Mouse (Mus musculus): ENCODE data around the gene Phospho1.
"Not testable (repeated sequence)": the region's sequence is repeated elsewhere in the genome, so short reads cannot be mapped to it uniquely, and the experiment has no call there.

The Phospho1 gene

DNA sequence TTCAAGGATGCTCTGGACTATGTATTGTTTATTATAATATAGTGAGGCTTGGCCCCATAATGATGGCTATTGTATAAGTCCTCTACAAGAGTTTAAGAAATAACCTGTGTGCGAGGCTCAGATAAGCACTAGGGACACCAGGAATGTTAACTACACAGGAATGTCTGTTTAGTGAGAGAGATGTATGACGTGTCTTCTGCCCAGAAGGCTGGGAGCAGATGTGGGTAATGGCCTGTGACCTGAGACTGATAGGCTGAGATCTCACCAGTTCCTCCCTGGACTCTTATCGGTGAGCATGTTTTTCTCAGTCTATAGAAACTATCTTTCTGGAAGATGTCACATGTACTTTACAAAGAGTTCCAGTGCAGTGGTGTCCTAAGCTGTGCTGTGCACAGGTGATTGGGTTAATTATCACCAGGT is 35.8 kb downstream of the Phospho1 start:
- DNase-seq (ENCODE audit: low spot score), result peak; percentile 60

DNA sequence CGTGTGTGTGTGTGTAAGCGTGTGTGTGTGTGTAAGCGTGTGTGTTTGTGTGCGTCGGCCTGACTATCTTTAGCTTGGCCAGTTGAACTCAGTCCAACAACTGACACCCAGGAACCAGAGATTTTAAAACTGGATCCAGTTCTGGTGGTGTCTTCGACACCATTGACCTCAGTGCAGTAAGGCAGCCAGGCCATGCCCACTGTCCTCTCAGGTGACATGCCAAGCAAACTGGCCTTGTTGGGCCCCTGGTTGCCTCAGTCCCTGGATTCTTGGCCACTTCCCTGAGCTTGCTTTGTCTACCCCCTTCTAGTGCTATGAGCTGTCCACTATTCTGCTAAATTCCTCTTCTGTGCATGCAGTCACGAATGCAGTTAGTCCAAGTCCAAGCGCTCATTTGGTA is 37.1 kb downstream of the Phospho1 start:
- no peak for DNase-seq (ENCODE audit: low spot score)

DNA sequence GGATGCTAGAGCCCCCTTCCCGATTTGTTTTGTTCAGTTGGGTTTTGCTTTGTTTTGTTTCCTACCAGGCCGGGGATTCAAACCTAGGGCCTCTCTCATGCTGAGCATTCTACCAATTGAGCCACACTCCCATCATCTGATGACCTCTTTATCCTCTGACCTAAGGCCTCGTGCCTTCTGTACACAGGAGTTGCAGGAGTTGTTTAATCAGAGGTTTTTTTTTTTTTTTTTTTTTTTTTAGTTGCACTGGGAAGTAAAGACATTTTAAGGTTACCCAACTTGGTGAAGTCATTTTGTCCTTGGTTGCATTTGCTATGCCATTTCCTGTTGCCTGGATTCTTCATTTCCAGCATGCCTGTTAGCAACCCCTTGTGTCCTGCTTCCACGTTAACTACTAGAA is 45.1 kb downstream of the Phospho1 start:
- no peak for DNase-seq (ENCODE audit: low spot score)

DNA sequence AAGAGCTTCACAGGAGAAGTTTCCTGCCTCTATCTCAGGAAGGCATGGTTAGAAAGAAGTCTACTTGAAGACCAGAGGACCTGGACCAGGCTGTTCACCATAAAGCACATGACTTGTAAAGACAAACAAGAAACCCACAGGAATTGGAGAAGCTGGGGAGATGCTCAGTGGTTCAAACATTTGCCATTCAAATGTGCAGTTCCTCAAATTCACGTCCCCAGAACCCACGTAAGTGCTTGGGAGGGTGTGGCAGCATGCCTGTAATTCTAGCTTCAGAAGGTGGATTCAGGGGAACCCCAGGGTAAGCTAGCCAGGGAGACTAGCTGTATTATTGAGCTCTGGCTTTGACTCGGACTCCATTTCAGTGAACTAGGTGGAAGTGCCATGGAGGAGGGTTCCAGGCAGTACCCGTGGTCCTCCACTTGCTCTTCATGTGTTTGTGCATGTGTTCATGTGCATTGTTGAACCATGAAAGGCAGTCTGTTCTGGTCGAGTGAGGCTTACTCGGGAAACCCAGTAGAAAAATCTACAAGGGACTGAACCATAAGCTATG is 45.7 kb downstream of the Phospho1 start:
- DNase-seq (ENCODE audit: low spot score), result no peak

DNA sequence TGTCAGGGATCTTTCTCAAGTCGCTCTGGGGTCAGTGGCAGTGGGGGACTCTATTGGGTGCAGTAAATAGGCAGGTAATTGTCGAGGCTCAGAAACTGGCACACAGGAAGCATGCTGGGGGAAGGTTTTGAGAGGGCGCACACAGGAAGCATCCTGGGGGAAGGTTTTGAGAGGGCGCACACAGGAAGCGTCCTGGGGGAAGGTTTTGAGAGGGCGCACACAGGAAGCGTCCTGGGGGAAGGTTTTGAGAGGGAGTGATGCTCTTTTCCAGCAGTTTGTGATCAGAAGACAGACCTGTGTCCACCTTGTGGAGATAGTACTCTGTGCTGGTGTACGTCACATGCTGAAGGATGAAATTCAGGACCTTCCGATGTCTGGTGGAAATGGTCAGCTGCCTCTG is 51.5 kb downstream of the Phospho1 start:
- DNase-seq (ENCODE audit: low spot score), result peak; percentile 8

DNA sequence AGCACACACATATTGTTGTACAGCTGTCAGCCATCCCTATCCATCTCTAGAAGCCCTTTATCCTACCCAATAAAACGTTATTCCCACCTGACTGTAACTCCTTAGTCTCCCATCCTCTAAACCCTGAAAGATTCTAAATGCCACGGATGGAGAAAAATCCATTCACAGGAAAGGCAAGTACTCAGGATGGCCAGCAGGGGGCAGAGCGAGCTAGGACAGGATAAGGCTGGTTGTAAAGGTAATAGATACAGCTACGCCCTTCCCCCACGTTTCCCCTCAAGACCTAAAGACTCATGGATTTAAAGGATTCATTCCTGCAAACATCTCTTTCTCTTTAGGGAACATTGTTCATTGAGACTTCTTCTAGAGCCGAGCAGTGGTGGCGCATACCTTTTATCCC is 52.0 kb downstream of the Phospho1 start:
- peak; percentile 87 for DNase-seq (ENCODE audit: low spot score)

DNA sequence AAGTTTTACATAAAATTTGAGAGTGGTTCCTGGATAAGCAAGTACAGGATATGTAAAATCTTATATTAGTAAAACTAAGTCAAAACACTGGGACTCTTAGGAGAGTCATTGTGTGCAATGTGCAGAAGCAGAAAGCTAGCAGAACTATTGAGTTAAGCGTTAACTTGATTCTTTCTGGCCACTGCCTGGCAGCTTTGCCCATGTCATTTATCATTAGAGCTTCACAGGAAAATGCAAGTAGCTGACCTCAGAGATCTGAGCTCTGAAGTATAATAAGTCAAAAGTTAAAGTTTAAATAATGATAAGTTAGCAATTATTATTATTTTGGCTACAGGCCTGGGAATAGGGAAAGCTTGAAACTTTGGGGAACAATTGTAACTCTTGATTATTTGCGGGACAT is 55.6 kb downstream of the Phospho1 start:
- not testable (repeated sequence) for DNase-seq (ENCODE audit: low spot score)
